Mouse (Mus musculus) embryo, embryonic 11.5 days (tissue): Measurements from ENCODE around the gene Gm17490.

Experiments
- DNase-seq: peaks from one replicate; pipeline ENCODE4 v3.0.0-alpha.2; 2012; ENCODE audit warnings: low read depth, low spot score

The Gm17490 gene

GRCm38 (mm10) chr2:11625890-11626289 is at the start of gene Gm17490:
Gene Gm17490 (minus strand): TSS chr2:11626264.
- DNase-seq = no peak

- DNase-seq = no peak
Observed at GRCm38 (mm10) chr2:11672144-11672543, 46.1 kb upstream of the Gm17490 start.

GRCm38 (mm10) chr2:11665326-11665725 is 39.3 kb upstream of the Gm17490 start:
- no peak for DNase-seq

- DNase-seq = no peak
Observed at GRCm38 (mm10) chr2:11664806-11665205, 38.7 kb upstream of the Gm17490 start.

- no peak for DNase-seq
Observed at GRCm38 (mm10) chr2:11664367-11664766, 38.3 kb upstream of the Gm17490 start.

GRCm38 (mm10) chr2:11663961-11664360 is 37.9 kb upstream of the Gm17490 start:
- DNase-seq = peak; percentile 56

- no peak for DNase-seq
Observed at GRCm38 (mm10) chr2:11662907-11663230, 36.8 kb upstream of the Gm17490 start.

- DNase-seq = no peak
Observed at GRCm38 (mm10) chr2:11662143-11662906, 36.3 kb upstream of the Gm17490 start.

GRCm38 (mm10) chr2:11659263-11659662 is 33.2 kb upstream of the Gm17490 start:
- no peak for DNase-seq

GRCm38 (mm10) chr2:11657581-11657980 is 31.5 kb upstream of the Gm17490 start:
- DNase-seq = no peak

GRCm38 (mm10) chr2:11654990-11655931 is 29.2 kb upstream of the Gm17490 start:
- DNase-seq = no peak

- no peak for DNase-seq
Observed at GRCm38 (mm10) chr2:11653780-11654179, 27.7 kb upstream of the Gm17490 start.

GRCm38 (mm10) chr2:11653330-11653729 is 27.3 kb upstream of the Gm17490 start:
- DNase-seq = no peak

GRCm38 (mm10) chr2:11652780-11653179 is 26.7 kb upstream of the Gm17490 start:
- no peak for DNase-seq

- DNase-seq = no peak
Observed at GRCm38 (mm10) chr2:11652196-11652595, 26.1 kb upstream of the Gm17490 start.

- DNase-seq = no peak
Observed at GRCm38 (mm10) chr2:11651476-11651875, 25.4 kb upstream of the Gm17490 start.

- DNase-seq = no peak
Observed at GRCm38 (mm10) chr2:11645297-11645696, 19.2 kb upstream of the Gm17490 start.

- no peak for DNase-seq
Observed at GRCm38 (mm10) chr2:11644057-11644456, 18.0 kb upstream of the Gm17490 start.

GRCm38 (mm10) chr2:11642451-11642941 is 16.4 kb upstream of the Gm17490 start, which contains the start of gene Il2ra:
Gene Il2ra (plus strand): TSS chr2:11642807.
- no peak for DNase-seq

GRCm38 (mm10) chr2:11637115-11637514 is 11.1 kb upstream of the Gm17490 start:
- DNase-seq = no peak

- DNase-seq = no peak
Observed at GRCm38 (mm10) chr2:11636138-11636480, 10.0 kb upstream of the Gm17490 start.

GRCm38 (mm10) chr2:11635471-11636137 is 9.5 kb upstream of the Gm17490 start:
- DNase-seq = no peak
